Mouse (Mus musculus) right cerebral cortex, postnatal 10 days (tissue): ENCODE measurements at regions not wholly inside any gene's neighbourhood (a gene's known extent, or its start where the extent isn't known, plus 50 kb on each side); places are given as distances from the start of the nearest gene placed in this dataset.

Source experiments
- DNase-seq, 2 experiments: peaks; one replicate each; pipeline ENCODE4 v3.0.0; 2021; ENCODE audit warnings: low spot score in 2 of 2

- no peak for DNase-seq
These were observed 2012.6 kb downstream of the Poteg start for GRCm38 (mm10) chr8:29460119-29460518.

- no peak for DNase-seq
These were observed 2045.5 kb downstream of the Poteg start for GRCm38 (mm10) chr8:29492931-29493330.

- no peak for DNase-seq
These were observed 2079.9 kb downstream of the Poteg start for GRCm38 (mm10) chr8:29527327-29527726.

GRCm38 (mm10) chr8:29531565-29531964, 2084.1 kb downstream of the Poteg start:
- DNase-seq: no peak

- no peak for DNase-seq
These were observed 2090.5 kb downstream of the Poteg start for GRCm38 (mm10) chr8:29538016-29538415.

GRCm38 (mm10) chr8:29539856-29540255, 2092.4 kb downstream of the Poteg start:
- no peak for DNase-seq

- DNase-seq: no peak
These were observed 2096.7 kb downstream of the Poteg start for GRCm38 (mm10) chr8:29544142-29544541.

GRCm38 (mm10) chr8:29585671-29586070, 2138.2 kb downstream of the Poteg start:
- DNase-seq: no peak

- peak; percentile 36 to 50 for DNase-seq
These were observed 2146.7 kb downstream of the Poteg start for GRCm38 (mm10) chr8:29594129-29594528.

GRCm38 (mm10) chr8:29614098-29614497, 2166.6 kb downstream of the Poteg start:
- no peak for DNase-seq

- DNase-seq: no peak
These were observed 2214.1 kb downstream of the Poteg start for GRCm38 (mm10) chr8:29661616-29662015.

- DNase-seq: no peak
These were observed 2228.4 kb downstream of the Poteg start for GRCm38 (mm10) chr8:29675870-29676269.

- DNase-seq: no peak
These were observed 2235.9 kb downstream of the Poteg start for GRCm38 (mm10) chr8:29683340-29683739.

GRCm38 (mm10) chr8:29686594-29686993, 2239.1 kb downstream of the Poteg start:
- no peak for DNase-seq

GRCm38 (mm10) chr8:29695698-29696097, 2248.2 kb downstream of the Poteg start:
- no peak for DNase-seq
